Mouse (Mus musculus): Measurements from ENCODE around the gene Rgs7bp. TPM values are rescaled to one million over a fixed set of nuclear protein-coding genes. Genes with fewer than 3 reads are reported as not detected.

Rgs7bp gene
- polyA plus RNA-seq, 1 experiment from 2014 or later, result 0.91 TPM

- WGBS, result 85% methylated on average over 8 of the region's 8 CpGs
- Histone ChIP-seq H3K9me3 (no peaks in the 10 kb centered on the region), H3K36me3 (replicated peaks) (no peaks in the 10 kb centered on the region), H3K4me3 (no peak overlapping the region), H3K4me1 (peaks cover 4% of the 10 kb centered on the region), H3K27ac (replicated peaks) (no peak overlapping the region), H3K27me3 (replicated peaks; ENCODE audit: low read depth, poor library complexity, severe bottlenecking) (peaks cover 26% of the 10 kb centered on the region)
- DNase-seq (ENCODE audit: low spot score), result no peak
Measured at GRCm38 (mm10) chr13:105048662-105049061, 6.1 kb downstream of the Rgs7bp start.

- Histone ChIP-seq H3K4me1 (no peaks in the 10 kb centered on the region), H3K27me3 (replicated peaks; ENCODE audit: low read depth, poor library complexity, severe bottlenecking) (peaks cover 13% of the 10 kb centered on the region), H3K9me3 (no peaks in the 10 kb centered on the region), H3K36me3 (replicated peaks) (no peaks in the 10 kb centered on the region), H3K4me3 (no peak overlapping the region), H3K27ac (replicated peaks) (no peak overlapping the region)
- DNase-seq (ENCODE audit: low spot score), result no peak
- 68% methylated on average over 9 of the region's 9 CpGs for WGBS
Measured at GRCm38 (mm10) chr13:105047377-105047776, 7.4 kb downstream of the Rgs7bp start.

- H3K4me1 ChIP-seq, result no peaks in the 10 kb centered on the region
- H3K27me3 ChIP-seq (replicated peaks; ENCODE audit: low read depth, poor library complexity, severe bottlenecking), result no peaks in the 10 kb centered on the region
- no peaks in the 10 kb centered on the region for H3K9me3 ChIP-seq
- no peak overlapping the region for H3K27ac ChIP-seq (replicated peaks)
- no peaks in the 10 kb centered on the region for H3K36me3 ChIP-seq (replicated peaks)
- no peak overlapping the region for H3K4me3 ChIP-seq
- DNase-seq (ENCODE audit: low spot score), result no peak
- WGBS, result 56% methylated on average over 3 of the region's 3 CpGs
Measured at GRCm38 (mm10) chr13:105043882-105044281, 10.8 kb downstream of the Rgs7bp start.

- no peaks in the 10 kb centered on the region for H3K9me3 ChIP-seq
- H3K27ac ChIP-seq (replicated peaks), result no peak overlapping the region
- WGBS, result 76% methylated on average over 5 of the region's 5 CpGs
- H3K4me3 ChIP-seq, result no peak overlapping the region
- H3K27me3 ChIP-seq (replicated peaks; ENCODE audit: low read depth, poor library complexity, severe bottlenecking), result no peaks in the 10 kb centered on the region
- DNase-seq (ENCODE audit: low spot score), result no peak
- no peaks in the 10 kb centered on the region for H3K4me1 ChIP-seq
- no peaks in the 10 kb centered on the region for H3K36me3 ChIP-seq (replicated peaks)
Measured at GRCm38 (mm10) chr13:105038334-105038733, 16.4 kb downstream of the Rgs7bp start.

GRCm38 (mm10) chr13:105037816-105038215 is 16.9 kb downstream of the Rgs7bp start:
- WGBS, result 90% methylated on average over 12 of the region's 12 CpGs
- DNase-seq (ENCODE audit: low spot score), result no peak
- Histone ChIP-seq H3K4me1 (no peaks in the 10 kb centered on the region), H3K36me3 (replicated peaks) (no peaks in the 10 kb centered on the region), H3K27ac (replicated peaks) (no peak overlapping the region), H3K27me3 (replicated peaks; ENCODE audit: low read depth, poor library complexity, severe bottlenecking) (no peaks in the 10 kb centered on the region), H3K4me3 (no peak overlapping the region), H3K9me3 (no peaks in the 10 kb centered on the region)

GRCm38 (mm10) chr13:105031882-105032281 is 22.8 kb downstream of the Rgs7bp start:
- DNase-seq (ENCODE audit: low spot score), result no peak
- Histone ChIP-seq H3K9me3 (no peaks in the 10 kb centered on the region), H3K27me3 (replicated peaks; ENCODE audit: low read depth, poor library complexity, severe bottlenecking) (no peaks in the 10 kb centered on the region), H3K36me3 (replicated peaks) (no peaks in the 10 kb centered on the region), H3K4me1 (no peaks in the 10 kb centered on the region), H3K4me3 (no peak overlapping the region), H3K27ac (replicated peaks) (no peak overlapping the region)

- no peak overlapping the region for H3K4me3 ChIP-seq
- H3K9me3 ChIP-seq, result no peaks in the 10 kb centered on the region
- no peak for DNase-seq (ENCODE audit: low spot score)
- no peak overlapping the region for H3K27ac ChIP-seq (replicated peaks)
- H3K27me3 ChIP-seq (replicated peaks; ENCODE audit: low read depth, poor library complexity, severe bottlenecking), result no peaks in the 10 kb centered on the region
- 87% methylated on average over 3 of the region's 3 CpGs for WGBS
- no peaks in the 10 kb centered on the region for H3K36me3 ChIP-seq (replicated peaks)
- no peaks in the 10 kb centered on the region for H3K4me1 ChIP-seq
Measured at GRCm38 (mm10) chr13:105028276-105028675, 26.5 kb downstream of the Rgs7bp start.

GRCm38 (mm10) chr13:105016577-105016976 is 38.2 kb downstream of the Rgs7bp start:
- Histone ChIP-seq H3K4me1 (no peaks in the 10 kb centered on the region), H3K9me3 (no peaks in the 10 kb centered on the region), H3K27me3 (replicated peaks; ENCODE audit: low read depth, poor library complexity, severe bottlenecking) (no peaks in the 10 kb centered on the region), H3K4me3 (no peak overlapping the region), H3K36me3 (replicated peaks) (no peaks in the 10 kb centered on the region), H3K27ac (replicated peaks) (no peak overlapping the region)
- DNase-seq (ENCODE audit: low spot score), result no peak
- WGBS, result 84% methylated on average over 9 of the region's 9 CpGs

- DNase-seq (ENCODE audit: low spot score), result no peak
- H3K4me3 ChIP-seq, result no peak overlapping the region
- no peaks in the 10 kb centered on the region for H3K9me3 ChIP-seq
- 79% methylated on average over 8 of the region's 8 CpGs for WGBS
- no peaks in the 10 kb centered on the region for H3K36me3 ChIP-seq (replicated peaks)
- H3K27me3 ChIP-seq (replicated peaks; ENCODE audit: low read depth, poor library complexity, severe bottlenecking), result no peaks in the 10 kb centered on the region
- no peaks in the 10 kb centered on the region for H3K4me1 ChIP-seq
- no peak overlapping the region for H3K27ac ChIP-seq (replicated peaks)
Measured at GRCm38 (mm10) chr13:105015710-105016404, 38.9 kb downstream of the Rgs7bp start.

- H3K27me3 ChIP-seq (replicated peaks; ENCODE audit: low read depth, poor library complexity, severe bottlenecking), result no peaks in the 10 kb centered on the region
- H3K36me3 ChIP-seq (replicated peaks), result no peaks in the 10 kb centered on the region
- no peak for DNase-seq (ENCODE audit: low spot score)
- H3K4me3 ChIP-seq, result no peak overlapping the region
- WGBS, result 94% methylated on average over 5 of the region's 5 CpGs
- no peaks in the 10 kb centered on the region for H3K4me1 ChIP-seq
- H3K9me3 ChIP-seq, result no peaks in the 10 kb centered on the region
- H3K27ac ChIP-seq (replicated peaks), result no peak overlapping the region
Measured at GRCm38 (mm10) chr13:105011300-105011699, 43.4 kb downstream of the Rgs7bp start.

- H3K27me3 ChIP-seq (replicated peaks; ENCODE audit: low read depth, poor library complexity, severe bottlenecking), result no peaks in the 10 kb centered on the region
- DNase-seq (ENCODE audit: low spot score), result no peak
- no peaks in the 10 kb centered on the region for H3K36me3 ChIP-seq (replicated peaks)
- H3K4me3 ChIP-seq, result no peak overlapping the region
- no peak overlapping the region for H3K27ac ChIP-seq (replicated peaks)
- H3K4me1 ChIP-seq, result no peaks in the 10 kb centered on the region
- H3K9me3 ChIP-seq, result no peaks in the 10 kb centered on the region
- WGBS, result 89% methylated on average over 2 of the region's 2 CpGs
Measured at GRCm38 (mm10) chr13:105008891-105009290, 45.8 kb downstream of the Rgs7bp start.

- Histone ChIP-seq H3K4me3 (no peak overlapping the region), H3K9me3 (no peaks in the 10 kb centered on the region), H3K4me1 (no peaks in the 10 kb centered on the region), H3K36me3 (replicated peaks) (no peaks in the 10 kb centered on the region), H3K27me3 (replicated peaks; ENCODE audit: low read depth, poor library complexity, severe bottlenecking) (no peaks in the 10 kb centered on the region), H3K27ac (replicated peaks) (no peak overlapping the region)
- DNase-seq (ENCODE audit: low spot score), result no peak
- 78% methylated on average over 2 of the region's 2 CpGs for WGBS
Measured at GRCm38 (mm10) chr13:105002831-105003157, 51.9 kb downstream of the Rgs7bp start.

GRCm38 (mm10) chr13:105002132-105002830 is 52.4 kb downstream of the Rgs7bp start:
- no peaks in the 10 kb centered on the region for H3K9me3 ChIP-seq
- no peak for DNase-seq (ENCODE audit: low spot score)
- no peaks in the 10 kb centered on the region for H3K4me1 ChIP-seq
- no peak overlapping the region for H3K27ac ChIP-seq (replicated peaks)
- no peaks in the 10 kb centered on the region for H3K27me3 ChIP-seq (replicated peaks; ENCODE audit: low read depth, poor library complexity, severe bottlenecking)
- 84% methylated on average over 5 of the region's 5 CpGs for WGBS
- no peak overlapping the region for H3K4me3 ChIP-seq
- H3K36me3 ChIP-seq (replicated peaks), result no peaks in the 10 kb centered on the region
